Mouse (Mus musculus) bone marrow, adult 2 months (tissue): ENCODE measurements around the gene Tipin.

Source experiments
- CTCF ChIP-seq: fragments of 200-500 bp; IDR thresholded peaks from 2 replicates; pipeline ENCODE4 v1.5.1; 2011; ENCODE audit warnings: low read length, control low read depth; ENCODE audit not compliant: control insufficient read depth, insufficient read depth
- POLR2A ChIP-seq: fragments of 200-500 bp; IDR thresholded peaks from 2 replicates; pipeline ENCODE4 v1.6.1; 2011; ENCODE audit warnings: low read depth, mild to moderate bottlenecking, control low read depth, low read length, borderline replicate concordance; ENCODE audit not compliant: control insufficient read depth

DNA sequence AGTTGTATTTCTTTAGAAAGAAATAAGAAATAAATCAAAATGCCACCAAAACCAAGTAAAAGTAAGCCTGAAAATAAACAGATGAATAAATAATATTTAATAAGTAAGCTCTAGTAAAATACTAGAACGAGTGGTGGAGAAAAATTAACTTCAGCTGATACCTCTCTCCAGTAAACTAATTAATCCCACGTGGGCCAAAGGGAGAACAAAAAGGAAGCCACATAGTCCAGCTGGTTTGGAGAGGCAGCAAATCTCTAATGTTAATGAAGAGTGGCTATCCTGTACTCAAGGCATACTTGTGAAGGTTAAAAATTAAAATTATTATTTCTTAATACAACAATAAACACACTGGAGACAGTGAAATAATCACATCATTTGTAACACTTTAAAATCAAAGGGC is 41.3 kb upstream of the Tipin start:
- TF ChIP-seq POLR2A, result no peak
- no peak for TF ChIP-seq CTCF
